Mouse (Mus musculus): ENCODE data around the gene Pla2r1.

The Pla2r1 gene

GRCm38 (mm10) chr2:60552902-60553682 is at the start of gene Pla2r1:
Gene Pla2r1, minus strand, starts transcription at chr2:60553308.
- in situ Hi-C loops (cut with MboI; ENCODE audit: unreplicated experiment in 2 of 2), result no loop called here

GRCm38 (mm10) chr2:60601326-60601725 is 48.2 kb upstream of the Pla2r1 start:
- in situ Hi-C loops (cut with MboI; ENCODE audit: unreplicated experiment in 2 of 2), result no loop called here

GRCm38 (mm10) chr2:60600863-60601262 is 47.8 kb upstream of the Pla2r1 start:
- in situ Hi-C loops (cut with MboI; ENCODE audit: unreplicated experiment in 2 of 2), result no loop called here

- in situ Hi-C loops (cut with MboI; ENCODE audit: unreplicated experiment in 2 of 2), result no loop called here
These were observed 30.3 kb upstream of the Pla2r1 start for GRCm38 (mm10) chr2:60583416-60583815.

GRCm38 (mm10) chr2:60554561-60554960 is 1.5 kb upstream of the Pla2r1 start:
- in situ Hi-C loops (cut with MboI; ENCODE audit: unreplicated experiment in 2 of 2), result no loop called here

GRCm38 (mm10) chr2:60552177-60552901 is 769 bp downstream of the Pla2r1 start:
- in situ Hi-C loops (cut with MboI; ENCODE audit: unreplicated experiment in 2 of 2), result no loop called here

- in situ Hi-C loops (cut with MboI; ENCODE audit: unreplicated experiment in 2 of 2), result no loop called here
These were observed 1.4 kb downstream of the Pla2r1 start for GRCm38 (mm10) chr2:60551673-60552072.

- in situ Hi-C loops (cut with MboI; ENCODE audit: unreplicated experiment in 2 of 2), result no loop called here
These were observed 2.6 kb downstream of the Pla2r1 start for GRCm38 (mm10) chr2:60550521-60550920.

GRCm38 (mm10) chr2:60549851-60550250 is 3.3 kb downstream of the Pla2r1 start:
- in situ Hi-C loops (cut with MboI; ENCODE audit: unreplicated experiment in 2 of 2), result no loop called here

GRCm38 (mm10) chr2:60546082-60546481 is 7.0 kb downstream of the Pla2r1 start:
- in situ Hi-C loops (cut with MboI; ENCODE audit: unreplicated experiment in 2 of 2), result no loop called here

- in situ Hi-C loops (cut with MboI; ENCODE audit: unreplicated experiment in 2 of 2), result no loop called here
These were observed 9.1 kb downstream of the Pla2r1 start for GRCm38 (mm10) chr2:60544006-60544405.

GRCm38 (mm10) chr2:60541745-60542144 is 11.4 kb downstream of the Pla2r1 start:
- in situ Hi-C loops (cut with MboI; ENCODE audit: unreplicated experiment in 2 of 2), result no loop called here

- in situ Hi-C loops (cut with MboI; ENCODE audit: unreplicated experiment in 2 of 2), result no loop called here
These were observed 12.8 kb downstream of the Pla2r1 start for GRCm38 (mm10) chr2:60540346-60540745.

GRCm38 (mm10) chr2:60538710-60539109 is 14.4 kb downstream of the Pla2r1 start:
- in situ Hi-C loops (cut with MboI; ENCODE audit: unreplicated experiment in 2 of 2), result no loop called here

GRCm38 (mm10) chr2:60538274-60538673 is 14.8 kb downstream of the Pla2r1 start:
- in situ Hi-C loops (cut with MboI; ENCODE audit: unreplicated experiment in 2 of 2), result no loop called here

GRCm38 (mm10) chr2:60534755-60535154 is 18.4 kb downstream of the Pla2r1 start:
- in situ Hi-C loops (cut with MboI; ENCODE audit: unreplicated experiment in 2 of 2), result no loop called here

GRCm38 (mm10) chr2:60533026-60533425 is 20.1 kb downstream of the Pla2r1 start:
- in situ Hi-C loops (cut with MboI; ENCODE audit: unreplicated experiment in 2 of 2), result no loop called here

- in situ Hi-C loops (cut with MboI; ENCODE audit: unreplicated experiment in 2 of 2), result no loop called here
These were observed 20.6 kb downstream of the Pla2r1 start for GRCm38 (mm10) chr2:60532495-60532894.

GRCm38 (mm10) chr2:60515817-60516216 is 37.3 kb downstream of the Pla2r1 start:
- in situ Hi-C loops (cut with MboI; ENCODE audit: unreplicated experiment in 2 of 2), result no loop called here

- in situ Hi-C loops (cut with MboI; ENCODE audit: unreplicated experiment in 2 of 2), result no loop called here
These were observed 38.2 kb downstream of the Pla2r1 start for GRCm38 (mm10) chr2:60514863-60515262.

GRCm38 (mm10) chr2:60510718-60511117 is 42.4 kb downstream of the Pla2r1 start:
- in situ Hi-C loops (cut with MboI; ENCODE audit: unreplicated experiment in 2 of 2), result no loop called here

- in situ Hi-C loops (cut with MboI; ENCODE audit: unreplicated experiment in 2 of 2), result no loop called here
These were observed 48.0 kb downstream of the Pla2r1 start for GRCm38 (mm10) chr2:60505145-60505544.
